Mouse (Mus musculus): ENCODE data around the gene Serpina9.

- TF ChIP-seq POLR2A (IDR thresholded peaks at IDR 0.05; ENCODE audit: borderline replicate concordance, extremely low read depth, low read depth, low read length) (no peak), CTCF (IDR thresholded peaks at IDR 0.05; ENCODE audit: insufficient read depth, low read length) (peak; percentile 50; the same call in 1 of the 2 replicates)
Measured at GRCm38 (mm10) chr12:103977846-103978245, 35.7 kb downstream of the Serpina9 start.
